Mouse (Mus musculus) heart, embryonic 16.5 days (tissue): ENCODE measurements around the gene Majin. TPM values are rescaled to one million over a fixed set of nuclear protein-coding genes. Genes with fewer than 3 reads are reported as not detected.

ENCODE experiments used
- ATAC-seq: fragments of 200-750 bp; cut with Nextera tagmentation; replicated peaks from 2 replicates; pipeline ENCODE4 v1.8.0; 2017; ENCODE audit warnings: moderate number of reproducible peaks; ENCODE audit not compliant: insufficient read depth, low FRiP score; ENCODE audit errors: extremely low read depth
- H3K27ac ChIP-seq: fragments of 300-500 bp; sonication (generic); 2 replicates; pipeline ENCODE4 v1.5.1; 2014; ENCODE audit warnings: mild to moderate bottlenecking, low read length, control low read depth, moderate library complexity
- H3K27me3 ChIP-seq: fragments of 300-500 bp; sonication (generic); 2 replicates; pipeline ENCODE4 v1.6.1; 2014; ENCODE audit warnings: low read length, mixed read lengths; ENCODE audit not compliant: control insufficient read depth, insufficient read depth
- H3K36me3 ChIP-seq: fragments of 300-500 bp; sonication (generic); 2 replicates; pipeline ENCODE4 v1.6.1; 2014; ENCODE audit not compliant: control insufficient read depth, insufficient read depth
- H3K4me1 ChIP-seq: fragments of 300-500 bp; sonication (generic); 2 replicates; pipeline ENCODE4 v1.6.1; 2014; ENCODE audit warnings: low read length, mixed read lengths; ENCODE audit not compliant: control insufficient read depth, insufficient read depth
- H3K4me2 ChIP-seq: fragments of 300-500 bp; sonication (generic); 2 replicates; pipeline ENCODE4 v1.6.1; 2014; ENCODE audit warnings: low read depth, mild to moderate bottlenecking, control low read depth, low read length
- H3K4me3 ChIP-seq: fragments of 300-500 bp; sonication (generic); 2 replicates; pipeline ENCODE4 v1.5.1; 2014; ENCODE audit warnings: mild to moderate bottlenecking, control low read depth, low read length
- H3K9ac ChIP-seq: fragments of 300-500 bp; sonication (generic); 2 replicates; pipeline ENCODE4 v1.6.1; 2014; ENCODE audit warnings: low read length, control low read depth
- H3K9me3 ChIP-seq: fragments of 300-500 bp; sonication (generic); replicated peaks from 2 replicates; pipeline ENCODE4 v1.6.1; 2016; ENCODE audit warnings: low read length; ENCODE audit not compliant: control insufficient read depth
- WGBS: fragments of 180-500 bp; shearing (Covaris S2); extraction: QIAGEN DNeasy Blood & Tissue Kit; methylation state at CpG from one replicate; pipeline ENCODE4 v1.1.7; 2014; 5-methylcytosine and 5-hydroxymethylcytosine counted together
- polyA plus RNA-seq: library from polyadenylated mRNA; unstranded; fragments of >200 nt; fragmentation: Nextera tagmentation; extraction: Ambion mirVana; gene quantifications from 2 replicates; pipeline ENCODE4 v1.2.1, GENCODE M21; 2015

Gene Majin
- polyA plus RNA-seq, 1 experiment from 2014 or later, result not detected

GRCm38 (mm10) chr19:6242281-6242680 is 58.1 kb downstream of the Majin start:
- H3K27me3 ChIP-seq, result no peaks in the 10 kb centered on the region
- peaks cover 24% of the 10 kb centered on the region for H3K36me3 ChIP-seq
- 1% methylated on average over 4 of the region's 4 CpGs for WGBS
- peak overlapping the region; percentile 80 for H3K27ac ChIP-seq
- peak overlapping the region; percentile 96 for H3K9ac ChIP-seq
- H3K4me3 ChIP-seq, result peak overlapping the region; percentile 90
- no peak for ATAC-seq
- H3K9me3 ChIP-seq, result no peaks in the 10 kb centered on the region
- peaks cover 9% of the 10 kb centered on the region for H3K4me1 ChIP-seq
- H3K4me2 ChIP-seq, result peak overlapping the region; percentile 84

- Histone ChIP-seq H3K4me3 (no peak overlapping the region), H3K4me2 (no peak overlapping the region), H3K4me1 (peaks cover 9% of the 10 kb centered on the region), H3K9me3 (no peaks in the 10 kb centered on the region), H3K9ac (no peak overlapping the region), H3K36me3 (peaks cover 33% of the 10 kb centered on the region), H3K27me3 (no peaks in the 10 kb centered on the region), H3K27ac (no peak overlapping the region)
- ATAC-seq, result no peak
- 78% methylated on average over 5 of the region's 5 CpGs for WGBS
These were observed 59.0 kb downstream of the Majin start for GRCm38 (mm10) chr19:6243226-6243625.

DNA sequence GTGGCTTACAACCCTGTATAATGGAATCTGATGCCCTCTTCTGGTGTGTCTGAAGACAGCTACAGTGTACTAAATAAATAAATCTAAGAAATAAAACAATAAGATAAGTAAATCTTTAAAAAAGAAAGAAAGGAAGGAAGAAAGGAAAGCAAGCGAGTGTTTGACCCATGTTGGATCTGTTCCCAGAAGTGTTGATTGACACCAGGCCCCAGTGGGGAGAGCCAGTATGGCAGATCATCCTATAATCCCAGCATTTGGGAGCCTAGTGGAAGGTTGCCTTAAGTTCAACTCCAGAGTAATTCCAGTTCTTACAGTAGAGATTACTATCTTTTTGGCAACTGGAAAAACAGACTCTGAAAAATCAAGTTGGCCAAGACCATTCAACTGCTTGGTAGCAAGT is 61.6 kb downstream of the Majin start:
- H3K9ac ChIP-seq, result no peak overlapping the region
- no peak for ATAC-seq
- no peak overlapping the region for H3K4me2 ChIP-seq
- H3K9me3 ChIP-seq, result no peaks in the 10 kb centered on the region
- WGBS, result 29% methylated on average over 1 of the region's 1 CpGs
- H3K4me3 ChIP-seq, result no peak overlapping the region
- H3K36me3 ChIP-seq, result peaks cover 37% of the 10 kb centered on the region
- H3K4me1 ChIP-seq, result peaks cover 9% of the 10 kb centered on the region
- H3K27ac ChIP-seq, result no peak overlapping the region
- no peaks in the 10 kb centered on the region for H3K27me3 ChIP-seq

GRCm38 (mm10) chr19:6247526-6248300 is 63.5 kb downstream of the Majin start:
- Histone ChIP-seq H3K4me2 (no peak overlapping the region), H3K4me3 (no peak overlapping the region), H3K36me3 (peaks cover 44% of the 10 kb centered on the region), H3K9me3 (no peaks in the 10 kb centered on the region), H3K27me3 (no peaks in the 10 kb centered on the region), H3K27ac (no peak overlapping the region), H3K4me1 (peaks cover 4% of the 10 kb centered on the region), H3K9ac (no peak overlapping the region)
- no peak for ATAC-seq
- WGBS, result 88% methylated on average over 29 of the region's 29 CpGs

DNA sequence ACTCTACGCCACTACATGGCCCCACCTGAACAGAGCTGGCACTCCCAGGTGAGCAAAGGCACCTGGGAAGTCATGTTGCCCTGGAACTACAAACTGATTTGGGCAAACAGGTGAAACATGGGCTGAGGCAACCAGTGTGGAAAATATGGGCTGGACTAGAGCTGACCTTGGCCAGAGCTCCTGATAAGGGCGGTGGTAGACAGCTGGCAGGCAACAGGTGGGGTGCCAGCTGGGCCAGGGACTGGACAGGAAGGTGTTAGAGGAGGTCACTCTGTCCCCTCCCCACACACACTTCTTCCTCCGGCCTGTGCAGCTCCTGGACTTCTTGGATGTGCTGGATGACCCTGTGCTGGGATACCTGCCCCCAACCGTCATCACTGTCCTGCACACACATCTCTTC is 68.8 kb downstream of the Majin start:
- Histone ChIP-seq H3K4me1 (no peaks in the 10 kb centered on the region), H3K4me3 (no peak overlapping the region), H3K36me3 (peaks cover 49% of the 10 kb centered on the region), H3K27me3 (no peaks in the 10 kb centered on the region), H3K9ac (no peak overlapping the region), H3K27ac (no peak overlapping the region), H3K4me2 (no peak overlapping the region), H3K9me3 (no peaks in the 10 kb centered on the region)
- ATAC-seq, result no peak
- WGBS, result 86% methylated on average over 4 of the region's 4 CpGs

DNA sequence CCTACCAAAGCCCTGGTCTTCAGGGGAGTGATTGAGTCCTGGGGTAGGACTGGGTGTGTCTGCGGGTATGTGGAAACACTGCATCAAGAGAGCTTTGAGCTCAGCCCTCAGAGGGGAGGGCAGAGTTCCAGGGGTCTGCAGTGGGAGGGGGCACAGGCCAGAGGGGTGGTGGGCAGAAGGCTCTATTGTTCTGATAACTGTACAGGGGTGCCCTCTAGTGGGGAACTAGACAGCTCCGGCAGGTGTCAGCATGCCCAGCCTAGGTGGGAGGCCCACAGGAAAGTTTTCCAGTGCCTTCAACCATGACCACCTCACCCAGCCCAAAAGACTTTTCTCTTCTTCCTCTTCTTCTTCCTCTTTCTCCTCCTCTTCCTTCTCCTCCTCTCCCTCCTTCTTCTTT is 76.2 kb downstream of the Majin start:
- Histone ChIP-seq H3K27me3 (no peaks in the 10 kb centered on the region), H3K9ac (no peak overlapping the region), H3K4me3 (no peak overlapping the region), H3K4me2 (no peak overlapping the region), H3K4me1 (no peaks in the 10 kb centered on the region), H3K9me3 (0 out of 2 replicates have a peak, but pooled peaks cover 2% of the 10 kb centered on the region), H3K27ac (no peak overlapping the region), H3K36me3 (peaks cover 37% of the 10 kb centered on the region)
- ATAC-seq, result no peak
- WGBS, result 79% methylated on average over 2 of the region's 2 CpGs

DNA sequence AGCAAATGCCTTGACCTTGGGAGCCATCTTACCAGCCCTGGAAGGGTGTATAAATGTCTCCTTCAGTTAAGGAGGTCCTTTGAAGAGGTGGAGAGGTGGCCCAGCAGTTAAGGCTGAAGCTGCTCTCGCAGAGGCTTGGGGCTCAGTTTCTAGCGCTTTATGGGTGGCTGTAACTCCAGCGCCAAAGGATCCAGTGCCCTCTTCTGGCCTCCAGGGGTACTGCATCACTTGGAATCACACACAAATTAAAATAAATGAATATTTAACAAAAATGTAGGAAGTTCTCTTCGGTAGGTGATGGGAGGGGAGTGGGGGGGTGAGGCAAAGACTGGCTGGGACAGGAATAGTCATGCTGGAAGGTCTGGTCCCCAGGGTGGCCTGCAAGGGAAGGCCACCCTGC is 76.8 kb downstream of the Majin start:
- no peak overlapping the region for H3K9ac ChIP-seq
- ATAC-seq, result no peak
- no peaks in the 10 kb centered on the region for H3K27me3 ChIP-seq
- 72% methylated on average over 4 of the region's 4 CpGs for WGBS
- H3K27ac ChIP-seq, result no peak overlapping the region
- H3K9me3 ChIP-seq, result 0 out of 2 replicates have a peak, but pooled peaks cover 2% of the 10 kb centered on the region
- H3K4me2 ChIP-seq, result no peak overlapping the region
- H3K4me3 ChIP-seq, result no peak overlapping the region
- peaks cover 36% of the 10 kb centered on the region for H3K36me3 ChIP-seq
- H3K4me1 ChIP-seq, result no peaks in the 10 kb centered on the region

GRCm38 (mm10) chr19:6261379-6261778 is 77.2 kb downstream of the Majin start:
- ATAC-seq, result no peak
- Histone ChIP-seq H3K9ac (no peak overlapping the region), H3K9me3 (0 out of 2 replicates have a peak, but pooled peaks cover 2% of the 10 kb centered on the region), H3K36me3 (peaks cover 35% of the 10 kb centered on the region), H3K4me3 (no peak overlapping the region), H3K4me1 (no peaks in the 10 kb centered on the region), H3K27me3 (no peaks in the 10 kb centered on the region), H3K4me2 (no peak overlapping the region), H3K27ac (no peak overlapping the region)
- WGBS, result 96% methylated on average over 14 of the region's 14 CpGs

- Histone ChIP-seq H3K4me1 (no peaks in the 10 kb centered on the region), H3K36me3 (peaks cover 26% of the 10 kb centered on the region), H3K27me3 (no peaks in the 10 kb centered on the region), H3K27ac (no peak overlapping the region), H3K4me2 (no peak overlapping the region), H3K9ac (no peak overlapping the region), H3K9me3 (0 out of 2 replicates have a peak, but pooled peaks cover 2% of the 10 kb centered on the region), H3K4me3 (no peak overlapping the region)
- WGBS, result 58% methylated on average over 7 of the region's 7 CpGs
- ATAC-seq, result no peak
These were observed 78.0 kb downstream of the Majin start for GRCm38 (mm10) chr19:6262222-6262621.
